Mouse (Mus musculus) adrenal gland, adult 10 weeks (tissue): ENCODE results near the gene Slc38a11. TPM values are rescaled to one million over a fixed set of nuclear protein-coding genes. Genes with fewer than 3 reads are reported as not detected.

Experiments
- polyA plus RNA-seq: library from polyadenylated mRNA; stranded (reverse); fragments of 350-450 nt; fragmentation: Illumina TruSeq; extraction: RNeasy Lipid Tissue Mini Kit (QIAGEN cat#74804); gene quantifications from one replicate; pipeline ENCODE4 v1.2.3, GENCODE M21; 2014; ENCODE audit warnings: low read depth, low replicate concordance

Slc38a11 gene
- polyA plus RNA-seq = 148 TPM

GRCm38 (mm10) chr2:65363828-65364497 lies at the start of gene Slc38a11:
Slc38a11 (minus strand) TSS chr2:65364034.

Other genes with a start within 250 kb of the Slc38a11 start
- 600 TPM for gene Cobll1, start 124.6 kb downstream of the Slc38a11 start, polyA plus RNA-seq
- gene Scn3a, start 203.6 kb upstream of the Slc38a11 start, polyA plus RNA-seq = 7.6 TPM